Mouse (Mus musculus) T-helper 2 cell (primary cell): ENCODE data around the gene Lrrc49.

Source experiments
- in situ Hi-C: fragments of 300-600 bp; cut with MboI, MseI; formaldehyde crosslinking; loops from one replicate; pipeline ENCODE4 v1.15.1; 2025; ENCODE audit warnings: high pct_unique_total_duplicates

Gene Lrrc49

GRCm38 (mm10) chr9:60600273-60600672, 87.7 kb downstream of the Lrrc49 start:
- in situ Hi-C loops: no loop called here

DNA sequence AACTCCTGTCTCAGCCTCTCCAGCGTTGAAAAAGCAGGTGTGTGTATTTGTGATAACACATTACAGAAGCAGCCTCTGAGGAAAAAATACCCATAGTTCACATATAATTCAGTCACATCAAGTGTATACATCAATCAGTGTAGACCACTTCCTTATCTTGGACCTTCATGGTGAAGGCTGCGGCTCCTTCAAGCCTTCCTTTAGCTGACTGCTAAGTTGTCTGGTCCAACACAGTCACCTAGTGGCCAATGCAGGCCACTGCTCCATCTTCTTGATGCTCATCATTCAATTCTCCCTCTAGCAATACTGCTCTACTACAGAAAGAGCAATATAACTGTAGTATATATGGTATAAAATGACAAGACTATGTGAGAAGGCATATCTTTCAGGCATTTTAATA, 88.5 kb downstream of the Lrrc49 start:
- in situ Hi-C loops: no loop called here

GRCm38 (mm10) chr9:60595406-60595805, 92.6 kb downstream of the Lrrc49 start:
- in situ Hi-C loops: no loop called here

DNA sequence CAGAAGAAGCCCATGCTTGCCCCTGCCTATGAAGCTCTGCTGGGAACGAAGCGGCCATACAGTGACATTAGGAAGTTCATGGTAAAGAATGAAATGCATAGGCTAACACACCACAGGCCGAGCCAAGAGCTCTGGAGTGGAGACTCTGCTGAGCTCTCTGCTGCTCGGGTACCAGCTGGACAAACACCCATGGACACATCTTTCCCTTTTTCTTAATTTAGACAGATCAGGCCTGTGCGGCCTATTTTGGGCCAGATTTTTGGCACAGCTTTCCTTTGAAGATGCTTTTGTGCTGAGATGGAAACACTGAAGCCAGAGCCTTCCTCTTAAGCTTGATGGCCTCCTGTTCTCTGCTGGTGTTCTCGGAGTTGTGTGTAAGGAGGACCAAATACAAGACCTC, 95.0 kb downstream of the Lrrc49 start:
- in situ Hi-C loops: no loop called here

- in situ Hi-C loops: no loop called here
These were observed 95.6 kb downstream of the Lrrc49 start for GRCm38 (mm10) chr9:60592363-60592762.

- in situ Hi-C loops: no loop called here
These were observed 96.9 kb downstream of the Lrrc49 start for GRCm38 (mm10) chr9:60590871-60591624.

GRCm38 (mm10) chr9:60588914-60589313, 99.0 kb downstream of the Lrrc49 start:
- in situ Hi-C loops: loop anchor here (10.0 kb wide), 1 partner anchor 1724 kb away; no protein-coding TSS in a partner anchor

DNA sequence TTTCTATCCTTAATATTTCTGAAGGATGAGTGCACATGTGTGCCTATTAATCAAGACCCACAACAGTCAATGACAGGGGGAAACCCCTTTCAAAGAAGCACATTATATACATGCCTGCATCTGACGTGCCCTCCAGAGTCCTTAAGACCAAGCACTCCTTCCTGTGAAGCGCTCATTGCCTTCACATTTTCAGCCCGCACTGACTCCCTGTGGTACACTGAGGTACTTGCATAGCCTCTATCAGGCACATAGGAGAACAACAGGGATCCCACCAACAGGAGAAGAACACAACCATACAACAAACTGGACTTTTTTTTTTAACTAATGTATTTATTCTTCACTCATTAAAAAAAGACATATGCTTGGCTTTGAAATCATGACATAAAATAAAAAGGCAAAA, 101.0 kb downstream of the Lrrc49 start:
- in situ Hi-C loops: loop anchor here (10.0 kb wide), 1 partner anchor 1722 kb away; no protein-coding TSS in a partner anchor

GRCm38 (mm10) chr9:60585206-60585605, 102.8 kb downstream of the Lrrc49 start:
- in situ Hi-C loops: loop anchor here (10.0 kb wide), 1 partner anchor 1720 kb away; no protein-coding TSS in a partner anchor

- in situ Hi-C loops: loop anchor here (10.0 kb wide), 1 partner anchor 1718 kb away; no protein-coding TSS in a partner anchor
These were observed 105.4 kb downstream of the Lrrc49 start for GRCm38 (mm10) chr9:60582553-60582952.

DNA sequence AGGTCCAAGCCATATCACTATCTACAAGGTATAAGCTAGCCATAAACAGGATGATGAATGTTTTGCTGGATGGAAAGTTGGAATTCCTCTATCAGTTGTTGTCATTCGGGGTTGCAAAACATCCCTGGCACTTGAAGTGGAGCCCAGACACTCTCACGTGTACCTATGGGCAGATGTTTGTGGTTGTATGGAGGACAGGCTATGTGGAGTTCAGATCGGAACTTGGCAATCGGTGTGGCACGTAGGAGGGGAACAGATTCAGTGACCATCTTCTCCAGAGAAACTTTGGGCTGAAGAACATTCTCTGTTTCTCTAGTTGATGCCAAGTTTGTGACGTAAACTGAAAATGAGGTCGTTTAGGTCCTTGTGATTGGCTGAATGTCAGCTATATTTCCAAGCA, 114.9 kb downstream of the Lrrc49 start:
- in situ Hi-C loops: no loop called here

DNA sequence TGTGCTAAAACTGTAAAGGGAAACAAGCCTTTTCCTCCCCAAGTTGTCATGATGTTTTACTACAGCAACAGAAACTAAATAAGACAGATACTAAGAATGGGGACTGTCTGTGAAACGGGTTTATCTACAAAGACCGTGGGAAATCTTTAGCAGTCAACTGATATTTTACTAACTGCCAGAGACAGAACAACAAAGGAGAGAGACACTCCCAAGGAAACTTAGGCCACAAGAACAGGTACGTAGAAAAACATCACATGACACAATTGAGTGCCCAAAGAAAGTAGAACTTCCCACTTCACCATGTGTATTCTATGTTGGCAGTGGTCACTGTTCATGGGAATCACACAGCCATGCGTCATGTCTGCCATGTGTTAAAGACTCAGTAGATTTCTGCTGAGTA, 116.2 kb downstream of the Lrrc49 start:
- in situ Hi-C loops: no loop called here

- in situ Hi-C loops: no loop called here
These were observed 116.9 kb downstream of the Lrrc49 start for GRCm38 (mm10) chr9:60571041-60571440.

GRCm38 (mm10) chr9:60569366-60569765, 118.6 kb downstream of the Lrrc49 start:
- in situ Hi-C loops: no loop called here

- in situ Hi-C loops: no loop called here
These were observed 124.1 kb downstream of the Lrrc49 start for GRCm38 (mm10) chr9:60563809-60564208.

DNA sequence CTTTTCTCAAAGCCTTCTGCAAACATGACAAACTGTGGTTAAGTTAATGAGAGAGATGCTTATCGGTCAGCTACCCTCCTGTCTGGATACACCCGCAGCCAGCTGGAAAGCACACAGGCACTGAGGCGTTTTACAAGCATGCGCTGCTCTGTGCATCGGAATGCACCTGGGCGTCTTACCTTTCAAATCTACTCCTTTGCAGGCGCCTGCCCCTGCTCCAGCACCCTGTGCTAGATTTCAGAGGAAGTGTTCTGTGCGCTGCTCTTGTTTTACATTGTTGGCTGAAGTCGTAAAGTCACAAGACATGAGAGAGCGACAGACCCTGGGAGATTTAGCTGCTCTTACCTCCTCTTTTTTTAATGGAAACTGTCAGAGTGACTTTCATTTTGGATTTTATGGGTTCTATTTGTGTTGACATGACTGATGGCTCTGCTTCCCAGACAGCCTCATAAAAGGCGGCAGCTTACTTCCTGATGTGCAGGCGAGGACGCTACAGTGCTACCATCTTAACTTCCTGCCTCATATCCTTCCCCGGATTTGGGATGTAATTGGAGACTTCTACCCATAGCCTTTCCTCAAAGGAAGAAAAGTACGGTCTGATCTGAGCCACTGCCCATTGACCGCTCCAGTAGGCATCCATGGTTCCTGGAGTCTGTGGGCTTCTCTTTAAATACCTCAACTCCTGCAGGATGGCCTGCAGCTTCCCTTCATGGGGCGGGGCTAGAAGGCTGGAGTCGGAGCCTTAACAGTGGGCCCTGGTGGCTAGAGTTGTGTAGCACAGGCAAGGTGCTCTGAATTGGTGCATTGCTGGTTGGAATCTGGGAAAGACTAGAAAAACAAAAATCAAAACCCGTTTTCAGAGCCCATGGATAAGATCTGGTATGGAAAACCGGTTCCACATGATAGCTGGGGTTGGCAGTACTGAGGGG, 125.3 kb downstream of the Lrrc49 start:
- in situ Hi-C loops: no loop called here

GRCm38 (mm10) chr9:60561641-60562289, 126.2 kb downstream of the Lrrc49 start:
- in situ Hi-C loops: no loop called here

GRCm38 (mm10) chr9:60558507-60558906, 129.5 kb downstream of the Lrrc49 start:
- in situ Hi-C loops: no loop called here

DNA sequence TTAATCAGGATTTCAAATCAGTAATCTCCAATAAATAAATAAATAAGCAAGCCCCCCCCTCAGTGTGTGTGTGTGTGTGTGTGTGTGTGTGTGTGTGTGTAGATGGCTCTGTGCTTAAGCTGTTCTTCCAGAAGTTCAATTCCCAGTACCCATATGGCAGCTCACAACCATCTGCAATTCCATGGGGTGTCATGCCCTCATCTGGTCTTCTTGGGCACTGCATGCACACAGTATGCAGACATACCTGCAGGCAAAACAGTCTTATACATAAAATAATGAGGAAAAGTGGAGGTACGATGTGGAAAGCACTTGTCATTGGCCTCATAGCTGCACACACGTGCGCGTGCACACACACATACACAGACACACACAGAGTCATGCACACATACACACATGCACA, 136.7 kb downstream of the Lrrc49 start:
- in situ Hi-C loops: no loop called here

GRCm38 (mm10) chr9:60548182-60548581, 139.8 kb downstream of the Lrrc49 start:
- in situ Hi-C loops: no loop called here

- in situ Hi-C loops: no loop called here
These were observed 141.8 kb downstream of the Lrrc49 start for GRCm38 (mm10) chr9:60546169-60546568.
